Mouse (Mus musculus) adrenal gland, postnatal 0 days (tissue): ENCODE results near the gene Pramef12. TPM values are rescaled to one million over a fixed set of nuclear protein-coding genes. Genes with fewer than 3 reads are reported as not detected.

Experiments
- polyA plus RNA-seq: library from polyadenylated mRNA; unstranded; fragments of >200 nt; fragmentation: Nextera tagmentation; extraction: Ambion mirVana; gene quantifications from 2 replicates; pipeline ENCODE4 v1.2.1, GENCODE M21; 2015

The Pramef12 gene
- not detected in 2 replicates for polyA plus RNA-seq

GRCm38 (mm10) chr4:144408290-144408689 lies at the start of gene Pramef12:
Gene Pramef12 (minus strand): TSS chr4:144408464.

GRCm38 (mm10) chr4:144453217-144453616 lies 45.0 kb upstream of the Pramef12 start, which contains the start of gene Gm9944:
Gene Gm9944 (minus strand): TSS chr4:144453317.

DNA sequence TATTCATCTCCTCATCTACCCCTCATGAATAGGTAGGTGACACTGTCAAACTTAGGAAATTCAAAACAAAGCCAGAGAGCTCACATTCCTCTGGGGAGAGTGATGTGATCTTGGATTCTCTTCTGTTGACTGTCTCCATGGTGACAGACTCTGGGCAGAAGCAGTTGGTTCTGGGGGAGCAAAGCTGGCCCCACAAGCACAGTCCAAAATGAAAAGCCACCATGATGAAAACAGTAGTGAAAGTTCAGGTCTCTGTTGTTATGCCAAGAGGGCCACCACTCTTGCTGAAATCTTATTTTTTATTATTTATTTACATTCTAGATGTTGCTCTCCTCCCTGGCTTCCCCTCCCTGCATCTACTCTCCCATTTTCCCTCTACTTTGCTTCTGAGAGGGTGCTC lies 30.4 kb upstream of the Pramef12 start, which contains the start of gene 1700012P22Rik:
1700012P22Rik (minus strand) TSS at position 101 of the 400 bp plus-strand sequence.

DNA sequence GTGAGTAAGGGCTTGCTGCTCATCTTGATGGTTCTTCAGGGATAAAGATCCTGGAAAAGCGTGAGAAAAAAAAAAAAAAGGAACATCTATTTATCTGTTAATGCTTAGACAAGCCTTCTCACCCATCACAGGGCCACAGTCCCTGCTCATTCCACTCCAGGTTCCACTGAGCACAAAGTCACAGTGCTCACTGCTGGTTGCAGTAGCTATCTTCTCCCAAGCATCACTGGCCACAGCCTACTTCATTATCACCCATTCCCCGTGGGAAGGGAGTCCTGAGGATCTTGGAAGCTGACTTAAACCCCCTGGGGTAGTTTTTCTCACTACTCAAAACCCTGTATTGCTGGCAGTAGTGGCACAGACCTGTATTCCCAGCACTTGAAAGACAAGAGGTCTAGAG lies 30.4 kb downstream of the Pramef12 start, which contains the start of gene Pramef20:
Pramef20 (minus strand) TSS at position 23 of the 400 bp plus-strand sequence.

DNA sequence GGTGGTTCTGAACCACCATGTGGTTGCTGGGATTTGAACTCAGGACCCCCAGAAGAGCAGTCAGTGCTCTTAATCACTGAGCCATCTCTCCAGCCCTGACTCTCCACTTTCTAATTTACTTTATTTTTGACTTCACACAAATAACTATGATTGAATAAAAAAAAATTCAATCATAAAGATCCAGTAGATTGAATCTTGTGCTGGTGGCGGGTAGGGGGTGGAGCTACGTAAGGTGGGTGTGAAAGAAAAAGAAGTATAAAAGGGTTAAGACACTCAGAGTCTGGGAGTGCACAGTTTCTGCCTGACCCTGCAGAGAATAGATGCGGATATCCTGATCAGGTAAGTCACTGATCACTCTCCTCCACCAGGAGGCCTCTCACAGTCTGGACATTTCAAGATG lies 50.6 kb downstream of the Pramef12 start, which contains the start of gene Gm13119:
Gm13119 (plus strand) TSS at position 301 of the 400 bp plus-strand sequence.

Other genes with a start within 250 kb of the Pramef12 start
- not detected in 2 replicates for gene Oog3, start 245.8 kb downstream of the Pramef12 start, polyA plus RNA-seq
- not detected in 2 replicates for gene Oog2, start 217.7 kb downstream of the Pramef12 start, polyA plus RNA-seq
- gene C87977, start 195.1 kb downstream of the Pramef12 start, polyA plus RNA-seq: not detected in 2 replicates
- gene Pramel5, start 128.0 kb downstream of the Pramef12 start, polyA plus RNA-seq: not detected in 2 replicates
- gene Gm13128, start 78.2 kb downstream of the Pramef12 start, polyA plus RNA-seq: not detected in 2 replicates
- not detected in 2 replicates for gene Gm13119, start 50.5 kb downstream of the Pramef12 start, polyA plus RNA-seq
- gene Pramef20, start 30.5 kb downstream of the Pramef12 start, polyA plus RNA-seq: not detected in 2 replicates
- gene 1700012P22Rik, start 30.3 kb upstream of the Pramef12 start, polyA plus RNA-seq: not detected in 2 replicates
- not detected in 2 replicates for gene Gm9944, start 44.9 kb upstream of the Pramef12 start, polyA plus RNA-seq
- not detected in 2 replicates for gene Aadacl3, start 55.3 kb upstream of the Pramef12 start, polyA plus RNA-seq
- not detected in 2 replicates for gene 9430007A20Rik, start 111.4 kb upstream of the Pramef12 start, polyA plus RNA-seq
- gene Gm13124, start 156.7 kb upstream of the Pramef12 start, polyA plus RNA-seq: not detected in 2 replicates
- not detected in 2 replicates for gene Aadacl4, start 205.2 kb upstream of the Pramef12 start, polyA plus RNA-seq